Mouse (Mus musculus): ENCODE data around the gene Tigd3. TPM values are rescaled to one million over a fixed set of nuclear protein-coding genes. Genes with fewer than 3 reads are reported as not detected.
A peak's percentile ranks its signal among the peaks of the same experiment; 100 is the strongest.

The Tigd3 gene
- polyA plus RNA-seq, 1 experiment from 2014 or later, result 16.4 TPM

- H3K9ac ChIP-seq, result no peak overlapping the region
- 28% methylated on average over 11 of the region's 11 CpGs for WGBS
- no peaks in the 10 kb centered on the region for H3K9me3 ChIP-seq
- ATAC-seq (replicated peaks), result 0 out of 2 replicates have a peak, but pooled peaks have one; percentile 13
- no peaks in the 10 kb centered on the region; the same call in 1 of the 2 replicates for H3K36me3 ChIP-seq (replicated peaks)
- no peak overlapping the region for H3K27ac ChIP-seq
- no peak overlapping the region for H3K4me3 ChIP-seq
- no peak overlapping the region for H3K4me2 ChIP-seq
- H3K27me3 ChIP-seq (replicated peaks), result no peaks in the 10 kb centered on the region
- H3K4me1 ChIP-seq, result peaks cover 55% of the 10 kb centered on the region
These were observed 44.0 kb downstream of the Tigd3 start for GRCm38 (mm10) chr19:5849843-5850527.

GRCm38 (mm10) chr19:5848826-5849672 lies 44.9 kb downstream of the Tigd3 start:
- H3K27ac ChIP-seq, result peak overlapping the region; percentile 39; the same call in 1 of the 2 replicates
- no peaks in the 10 kb centered on the region for H3K9me3 ChIP-seq
- H3K4me2 ChIP-seq, result no peak overlapping the region; the same call in 1 of the 2 replicates
- H3K36me3 ChIP-seq (replicated peaks), result no peaks in the 10 kb centered on the region; the same call in 1 of the 2 replicates
- H3K4me3 ChIP-seq, result no peak overlapping the region
- H3K9ac ChIP-seq, result peak overlapping the region; percentile 23; the same call in 1 of the 2 replicates
- 47% methylated on average over 13 of the region's 13 CpGs for WGBS
- H3K27me3 ChIP-seq (replicated peaks), result no peaks in the 10 kb centered on the region
- ATAC-seq (replicated peaks), result no peak
- H3K4me1 ChIP-seq, result peaks cover 63% of the 10 kb centered on the region

- Histone ChIP-seq H3K27ac (peak overlapping the region; percentile 95), H3K4me3 (no peak overlapping the region), H3K4me2 (peak overlapping the region; percentile 14; the same call in 1 of the 2 replicates), H3K27me3 (replicated peaks) (no peaks in the 10 kb centered on the region), H3K36me3 (replicated peaks) (no peaks in the 10 kb centered on the region; the same call in 1 of the 2 replicates), H3K4me1 (peaks cover 67% of the 10 kb centered on the region), H3K9ac (0 out of 2 replicates have a peak overlapping the region, but pooled peaks have one; percentile 36), H3K9me3 (no peaks in the 10 kb centered on the region)
- 59% methylated on average over 14 of the region's 14 CpGs for WGBS
- ATAC-seq (replicated peaks), result no peak
These were observed 45.7 kb downstream of the Tigd3 start for GRCm38 (mm10) chr19:5848032-5848825.

GRCm38 (mm10) chr19:5847306-5847796 lies 46.6 kb downstream of the Tigd3 start:
- H3K27me3 ChIP-seq (replicated peaks), result no peaks in the 10 kb centered on the region
- 43% methylated on average over 4 of the region's 4 CpGs for WGBS
- 0 out of 2 replicates have a peak overlapping the region, but pooled peaks have one; percentile 34 for H3K4me3 ChIP-seq
- peak overlapping the region; percentile 62 for H3K4me2 ChIP-seq
- peak overlapping the region; percentile 36 for H3K9ac ChIP-seq
- no peaks in the 10 kb centered on the region for H3K9me3 ChIP-seq
- no peak for ATAC-seq (replicated peaks)
- H3K36me3 ChIP-seq (replicated peaks), result no peaks in the 10 kb centered on the region; the same call in 1 of the 2 replicates
- H3K27ac ChIP-seq, result peak overlapping the region; percentile 95
- peaks cover 76% of the 10 kb centered on the region for H3K4me1 ChIP-seq

- peak overlapping the region; percentile 34 for H3K4me3 ChIP-seq
- no peaks in the 10 kb centered on the region for H3K27me3 ChIP-seq (replicated peaks)
- H3K36me3 ChIP-seq (replicated peaks), result no peaks in the 10 kb centered on the region
- peak overlapping the region; percentile 95 for H3K27ac ChIP-seq
- peak overlapping the region; percentile 36 for H3K9ac ChIP-seq
- H3K4me1 ChIP-seq, result peaks cover 79% of the 10 kb centered on the region
- ATAC-seq (replicated peaks), result peak; percentile 85
- H3K9me3 ChIP-seq, result no peaks in the 10 kb centered on the region
- H3K4me2 ChIP-seq, result peak overlapping the region; percentile 62
- WGBS, result 2% methylated on average over 16 of the region's 16 CpGs
These were observed 47.2 kb downstream of the Tigd3 start for GRCm38 (mm10) chr19:5846557-5847305.

- Histone ChIP-seq H3K4me3 (peak overlapping the region; percentile 34), H3K9me3 (no peaks in the 10 kb centered on the region), H3K27me3 (replicated peaks) (no peaks in the 10 kb centered on the region), H3K4me2 (peak overlapping the region; percentile 62), H3K36me3 (replicated peaks) (no peaks in the 10 kb centered on the region), H3K9ac (peak overlapping the region; percentile 36; the same call in 1 of the 2 replicates), H3K27ac (peak overlapping the region; percentile 95), H3K4me1 (peaks cover 76% of the 10 kb centered on the region)
- under 1% methylated on average over 7 of the region's 7 CpGs for WGBS
- ATAC-seq (replicated peaks), result peak; percentile 46
These were observed 47.8 kb downstream of the Tigd3 start for GRCm38 (mm10) chr19:5846154-5846553.

- Histone ChIP-seq H3K4me2 (peak overlapping the region; percentile 62), H3K9ac (peak overlapping the region; percentile 36; the same call in 1 of the 2 replicates), H3K27ac (peak overlapping the region; percentile 95), H3K27me3 (replicated peaks) (no peaks in the 10 kb centered on the region), H3K4me1 (peaks cover 76% of the 10 kb centered on the region), H3K4me3 (peak overlapping the region; percentile 34), H3K9me3 (no peaks in the 10 kb centered on the region), H3K36me3 (replicated peaks) (no peaks in the 10 kb centered on the region)
- peak; percentile 73 for ATAC-seq (replicated peaks)
- WGBS, result 7% methylated on average over 45 of the region's 45 CpGs
These were observed 48.4 kb downstream of the Tigd3 start for GRCm38 (mm10) chr19:5845319-5846135.

- WGBS, result 83% methylated on average over 12 of the region's 12 CpGs
- Histone ChIP-seq H3K27ac (peak overlapping the region; percentile 95), H3K4me3 (peak overlapping the region; percentile 34; the same call in 1 of the 2 replicates), H3K27me3 (replicated peaks) (no peaks in the 10 kb centered on the region), H3K4me2 (peak overlapping the region; percentile 62), H3K9ac (peak overlapping the region; percentile 20; the same call in 1 of the 2 replicates), H3K36me3 (replicated peaks) (no peaks in the 10 kb centered on the region), H3K4me1 (peaks cover 70% of the 10 kb centered on the region), H3K9me3 (no peaks in the 10 kb centered on the region)
- no peak for ATAC-seq (replicated peaks)
These were observed 49.1 kb downstream of the Tigd3 start for GRCm38 (mm10) chr19:5844831-5845318.

- H3K4me2 ChIP-seq, result 0 out of 2 replicates have a peak overlapping the region, but pooled peaks have one; percentile 62
- peaks cover 68% of the 10 kb centered on the region for H3K4me1 ChIP-seq
- no peak overlapping the region for H3K9ac ChIP-seq
These were observed 49.9 kb downstream of the Tigd3 start for GRCm38 (mm10) chr19:5843781-5844691.

More at GRCm38 (mm10) chr19:5843781-5844691, 49.9 kb downstream of the Tigd3 start:
- 88% methylated on average over 30 of the region's 30 CpGs for WGBS
- Histone ChIP-seq H3K4me3 (no peak overlapping the region), H3K27ac (peak overlapping the region; percentile 8; the same call in 1 of the 2 replicates), H3K9me3 (no peaks in the 10 kb centered on the region), H3K36me3 (replicated peaks) (no peaks in the 10 kb centered on the region), H3K27me3 (replicated peaks) (no peaks in the 10 kb centered on the region)
- ATAC-seq (replicated peaks), result no peak

All from midbrain, embryonic 15.5 days (tissue).